Mouse (Mus musculus): Measurements from ENCODE around the gene Rhbdf1. TPM values are rescaled to one million over a fixed set of nuclear protein-coding genes. Genes with fewer than 3 reads are reported as not detected.

The Rhbdf1 gene
- polyA plus RNA-seq, 1 experiment, result 4.7 TPM

- Histone ChIP-seq H3K27ac (ENCODE audit: insufficient read depth, low read depth, low read length) (peak overlapping the region; percentile 19; the same call in 1 of the 2 replicates), H3K4me3 (ENCODE audit: insufficient read depth, low read length) (no peak overlapping the region), H3K4me1 (ENCODE audit: control insufficient read depth, insufficient read depth, low read length) (peaks cover 18% of the 10 kb centered on the region)
- TF ChIP-seq CTCF (IDR thresholded peaks at IDR 0.05; ENCODE audit: low read depth, low read length), result no peak
- TF ChIP-seq POLR2A (IDR thresholded peaks at IDR 0.05; ENCODE audit: borderline replicate concordance, low read depth, low read length), result no peak
Observed at GRCm38 (mm10) chr11:32231125-32231524, 9.0 kb upstream of the Rhbdf1 start.

GRCm38 (mm10) chr11:32230220-32230619 is 8.1 kb upstream of the Rhbdf1 start:
- TF ChIP-seq CTCF (IDR thresholded peaks at IDR 0.05; ENCODE audit: low read depth, low read length), result no peak
- TF ChIP-seq POLR2A (IDR thresholded peaks at IDR 0.05; ENCODE audit: borderline replicate concordance, low read depth, low read length), result no peak
- peaks cover 27% of the 10 kb centered on the region for H3K4me1 ChIP-seq (ENCODE audit: control insufficient read depth, insufficient read depth, low read length)
- H3K27ac ChIP-seq (ENCODE audit: insufficient read depth, low read depth, low read length), result no peak overlapping the region
- H3K4me3 ChIP-seq (ENCODE audit: insufficient read depth, low read length), result no peak overlapping the region

GRCm38 (mm10) chr11:32228292-32228845 is 6.3 kb upstream of the Rhbdf1 start:
- Histone ChIP-seq H3K4me1 (ENCODE audit: control insufficient read depth, insufficient read depth, low read length) (peaks cover 43% of the 10 kb centered on the region), H3K27ac (ENCODE audit: insufficient read depth, low read depth, low read length) (no peak overlapping the region), H3K4me3 (ENCODE audit: insufficient read depth, low read length) (no peak overlapping the region)
- TF ChIP-seq CTCF (IDR thresholded peaks at IDR 0.05; ENCODE audit: low read depth, low read length) (no peak), POLR2A (IDR thresholded peaks at IDR 0.05; ENCODE audit: borderline replicate concordance, low read depth, low read length) (no peak)

GRCm38 (mm10) chr11:32227555-32227954 is 5.5 kb upstream of the Rhbdf1 start:
- no peak overlapping the region for H3K4me3 ChIP-seq (ENCODE audit: insufficient read depth, low read length)
- TF ChIP-seq CTCF (IDR thresholded peaks at IDR 0.05; ENCODE audit: low read depth, low read length) (no peak), POLR2A (IDR thresholded peaks at IDR 0.05; ENCODE audit: borderline replicate concordance, low read depth, low read length) (no peak)
- H3K4me1 ChIP-seq (ENCODE audit: control insufficient read depth, insufficient read depth, low read length), result peaks cover 47% of the 10 kb centered on the region
- no peak overlapping the region for H3K27ac ChIP-seq (ENCODE audit: insufficient read depth, low read depth, low read length)

- peaks cover 51% of the 10 kb centered on the region for H3K4me1 ChIP-seq (ENCODE audit: control insufficient read depth, insufficient read depth, low read length)
- H3K4me3 ChIP-seq (ENCODE audit: insufficient read depth, low read length), result peak overlapping the region; percentile 90
- H3K27ac ChIP-seq (ENCODE audit: insufficient read depth, low read depth, low read length), result 0 out of 2 replicates have a peak overlapping the region, but pooled peaks have one; percentile 78
- no peak for TF ChIP-seq CTCF (IDR thresholded peaks at IDR 0.05; ENCODE audit: low read depth, low read length)
- TF ChIP-seq POLR2A (IDR thresholded peaks at IDR 0.05; ENCODE audit: borderline replicate concordance, low read depth, low read length), result no peak
Observed at GRCm38 (mm10) chr11:32227041-32227440, 4.9 kb upstream of the Rhbdf1 start.

GRCm38 (mm10) chr11:32226124-32226871 is 4.2 kb upstream of the Rhbdf1 start, which contains the start of gene Mpg:
Mpg (plus strand) TSS chr11:32226505.
- peaks cover 47% of the 10 kb centered on the region for H3K4me1 ChIP-seq (ENCODE audit: control insufficient read depth, insufficient read depth, low read length)
- peak within 1 kb of the TSS; percentile 86 for H3K27ac ChIP-seq (ENCODE audit: insufficient read depth, low read depth, low read length)
- H3K4me3 ChIP-seq (ENCODE audit: insufficient read depth, low read length), result peak within 1 kb of the TSS; percentile 90
- TF ChIP-seq POLR2A (IDR thresholded peaks at IDR 0.05; ENCODE audit: borderline replicate concordance, low read depth, low read length) (peak; percentile 98), CTCF (IDR thresholded peaks at IDR 0.05; ENCODE audit: low read depth, low read length) (no peak; the same call in 1 of the 2 replicates)

- TF ChIP-seq CTCF (IDR thresholded peaks at IDR 0.05; ENCODE audit: low read depth, low read length), result no peak
- peak overlapping the region; percentile 86 for H3K27ac ChIP-seq (ENCODE audit: insufficient read depth, low read depth, low read length)
- no peak overlapping the region; the same call in 1 of the 2 replicates for H3K4me3 ChIP-seq (ENCODE audit: insufficient read depth, low read length)
- peaks cover 41% of the 10 kb centered on the region for H3K4me1 ChIP-seq (ENCODE audit: control insufficient read depth, insufficient read depth, low read length)
Observed at GRCm38 (mm10) chr11:32225222-32226104, 3.4 kb upstream of the Rhbdf1 start.

- peak overlapping the region; percentile 7; the same call in 1 of the 2 replicates for H3K4me3 ChIP-seq (ENCODE audit: insufficient read depth, low read length)
- peak overlapping the region; percentile 86 for H3K27ac ChIP-seq (ENCODE audit: insufficient read depth, low read depth, low read length)
- H3K4me1 ChIP-seq (ENCODE audit: control insufficient read depth, insufficient read depth, low read length), result peaks cover 40% of the 10 kb centered on the region
- no peak for TF ChIP-seq CTCF (IDR thresholded peaks at IDR 0.05; ENCODE audit: low read depth, low read length)
- TF ChIP-seq POLR2A (IDR thresholded peaks at IDR 0.05; ENCODE audit: borderline replicate concordance, low read depth, low read length), result no peak
Observed at GRCm38 (mm10) chr11:32224468-32225139, 2.5 kb upstream of the Rhbdf1 start.

- Histone ChIP-seq H3K27ac (ENCODE audit: insufficient read depth, low read depth, low read length) (no peak overlapping the region), H3K4me1 (ENCODE audit: control insufficient read depth, insufficient read depth, low read length) (peaks cover 50% of the 10 kb centered on the region), H3K4me3 (ENCODE audit: insufficient read depth, low read length) (no peak overlapping the region)
- no peak for TF ChIP-seq CTCF (IDR thresholded peaks at IDR 0.05; ENCODE audit: low read depth, low read length)
- no peak for TF ChIP-seq POLR2A (IDR thresholded peaks at IDR 0.05; ENCODE audit: borderline replicate concordance, low read depth, low read length)
Observed at GRCm38 (mm10) chr11:32223297-32223967, 1.3 kb upstream of the Rhbdf1 start.

Data from bone marrow macrophage, adult 2 months (primary cell).